Mouse (Mus musculus) ES-Bruce4 (cell line): ENCODE measurements at regions not wholly inside any gene's neighbourhood (a gene's known extent, or its start where the extent isn't known, plus 50 kb on each side); places are given as distances from the start of the nearest gene placed in this dataset.

Source experiments
- CTCF ChIP-seq: IDR thresholded peaks from one replicate; pipeline ENCODE4 v1.8.1; 2011; ENCODE audit warnings: low read depth, low read length
- EP300 ChIP-seq: IDR thresholded peaks from 2 replicates; pipeline ENCODE4 v1.6.1; 2011; ENCODE audit warnings: low read depth, low read length; ENCODE audit not compliant: insufficient read depth
- POLR2A ChIP-seq: IDR thresholded peaks from one replicate; pipeline ENCODE4 v1.8.1; 2011; ENCODE audit warnings: low read length; ENCODE audit not compliant: insufficient read depth

GRCm38 (mm10) chr12:27757641-27758040, 415.3 kb upstream of the Sox11 start:
- no peak for TF ChIP-seq POLR2A
- no peak for TF ChIP-seq CTCF
- TF ChIP-seq EP300: no peak
